Mouse (Mus musculus): ENCODE data around the gene Tmem208. TPM values are rescaled to one million over a fixed set of nuclear protein-coding genes. Genes with fewer than 3 reads are reported as not detected.
A peak's percentile ranks its signal among the peaks of the same experiment; 100 is the strongest.

Tmem208 gene
- polyA plus RNA-seq, 1 experiment from 2014 or later: 75.9 TPM

GRCm38 (mm10) chr8:105299962-105300361, 26.2 kb upstream of the Tmem208 start:
- no peak for ATAC-seq (ENCODE audit: extremely low read depth, insufficient number of reproducible peaks, low FRiP score, low TSS enrichment)
- Histone ChIP-seq H3K36me3 (peaks cover 63% of the 10 kb centered on the region), H3K4me1 (peaks cover 54% of the 10 kb centered on the region), H3K9me3 (no peaks in the 10 kb centered on the region), H3K4me3 (peak overlapping the region; percentile 7; the same call in 1 of the 2 replicates), H3K27me3 (replicated peaks) (peaks cover 6% of the 10 kb centered on the region; the same call in 1 of the 2 replicates), H3K9ac (peak overlapping the region; percentile 25), H3K27ac (replicated peaks) (no peak overlapping the region), H3K4me2 (peak overlapping the region; percentile 98; the same call in 1 of the 2 replicates)
- WGBS: 85% methylated on average over 8 of the region's 8 CpGs

- no peaks in the 10 kb centered on the region for H3K9me3 ChIP-seq
- H3K9ac ChIP-seq: 0 out of 2 replicates have a peak overlapping the region, but pooled peaks have one; percentile 21
- H3K27me3 ChIP-seq (replicated peaks): no peaks in the 10 kb centered on the region
- no peak for ATAC-seq (ENCODE audit: extremely low read depth, insufficient number of reproducible peaks, low FRiP score, low TSS enrichment)
- 0 out of 2 replicates have a peak overlapping the region, but pooled peaks have one; percentile 67 for H3K27ac ChIP-seq (replicated peaks)
- H3K4me1 ChIP-seq: peaks cover 56% of the 10 kb centered on the region
- WGBS: 75% methylated on average over 8 of the region's 8 CpGs
- peaks cover 81% of the 10 kb centered on the region for H3K36me3 ChIP-seq
- H3K4me2 ChIP-seq: no peak overlapping the region
- H3K4me3 ChIP-seq: no peak overlapping the region
Measured at GRCm38 (mm10) chr8:105303396-105303795, 22.8 kb upstream of the Tmem208 start.

- 62% methylated on average over 9 of the region's 9 CpGs for WGBS
- ATAC-seq (ENCODE audit: extremely low read depth, insufficient number of reproducible peaks, low FRiP score, low TSS enrichment): 0 out of 2 replicates have a peak, but pooled peaks have one; percentile 16
- H3K9ac ChIP-seq: peak overlapping the region; percentile 21; the same call in 1 of the 2 replicates
- peaks cover 82% of the 10 kb centered on the region for H3K36me3 ChIP-seq
- no peak overlapping the region for H3K4me2 ChIP-seq
- no peaks in the 10 kb centered on the region for H3K27me3 ChIP-seq (replicated peaks)
- no peaks in the 10 kb centered on the region for H3K9me3 ChIP-seq
- H3K4me3 ChIP-seq: no peak overlapping the region
- H3K4me1 ChIP-seq: peaks cover 51% of the 10 kb centered on the region
- peak overlapping the region; percentile 67 for H3K27ac ChIP-seq (replicated peaks)
Measured at GRCm38 (mm10) chr8:105303874-105304273, 22.3 kb upstream of the Tmem208 start.

GRCm38 (mm10) chr8:105304325-105305210, 21.6 kb upstream of the Tmem208 start:
- peak overlapping the region; percentile 50 for H3K9ac ChIP-seq
- peaks cover 82% of the 10 kb centered on the region for H3K36me3 ChIP-seq
- H3K9me3 ChIP-seq: no peaks in the 10 kb centered on the region
- ATAC-seq (ENCODE audit: extremely low read depth, insufficient number of reproducible peaks, low FRiP score, low TSS enrichment): no peak
- H3K4me1 ChIP-seq: peaks cover 48% of the 10 kb centered on the region
- no peaks in the 10 kb centered on the region for H3K27me3 ChIP-seq (replicated peaks)
- peak overlapping the region; percentile 70; the same call in 1 of the 2 replicates for H3K4me2 ChIP-seq
- H3K4me3 ChIP-seq: no peak overlapping the region
- WGBS: 41% methylated on average over 9 of the region's 9 CpGs
- H3K27ac ChIP-seq (replicated peaks): peak overlapping the region; percentile 67

GRCm38 (mm10) chr8:105305211-105306145, 20.7 kb upstream of the Tmem208 start, which contains the start of gene Elmo3:
Gene Elmo3 (plus strand): TSS chr8:105305601.
- peak within 1 kb of the TSS; percentile 70 for H3K4me2 ChIP-seq

GRCm38 (mm10) chr8:105306146-105306691, 19.9 kb upstream of the Tmem208 start:
- H3K9me3 ChIP-seq: no peaks in the 10 kb centered on the region
- H3K9ac ChIP-seq: peak overlapping the region; percentile 75
- no peak for ATAC-seq (ENCODE audit: extremely low read depth, insufficient number of reproducible peaks, low FRiP score, low TSS enrichment)
- peak overlapping the region; percentile 70 for H3K4me2 ChIP-seq
- H3K4me3 ChIP-seq: peak overlapping the region; percentile 46
- H3K27me3 ChIP-seq (replicated peaks): no peaks in the 10 kb centered on the region
- peaks cover 41% of the 10 kb centered on the region for H3K4me1 ChIP-seq
- peak overlapping the region; percentile 67 for H3K27ac ChIP-seq (replicated peaks)
- H3K36me3 ChIP-seq: peaks cover 82% of the 10 kb centered on the region
- 50% methylated on average over 5 of the region's 5 CpGs for WGBS

More at GRCm38 (mm10) chr8:105305211-105306145, 20.7 kb upstream of the Tmem208 start, which contains the start of gene Elmo3:
- Histone ChIP-seq H3K9ac (peak within 1 kb of the TSS; percentile 75), H3K4me1 (peaks cover 41% of the 10 kb centered on the region), H3K9me3 (no peaks in the 10 kb centered on the region), H3K36me3 (peaks cover 82% of the 10 kb centered on the region), H3K27me3 (replicated peaks) (no peaks in the 10 kb centered on the region), H3K27ac (replicated peaks) (peak within 1 kb of the TSS; percentile 67), H3K4me3 (peak within 1 kb of the TSS; percentile 46)
- 6% methylated on average over 29 of the region's 30 CpGs for WGBS
- peak; percentile 48 for ATAC-seq (ENCODE audit: extremely low read depth, insufficient number of reproducible peaks, low FRiP score, low TSS enrichment)

- peaks cover 42% of the 10 kb centered on the region for H3K4me1 ChIP-seq
- no peak overlapping the region for H3K9ac ChIP-seq
- 94% methylated on average over 13 of the region's 13 CpGs for WGBS
- no peaks in the 10 kb centered on the region for H3K27me3 ChIP-seq (replicated peaks)
- ATAC-seq (ENCODE audit: extremely low read depth, insufficient number of reproducible peaks, low FRiP score, low TSS enrichment): no peak
- no peak overlapping the region for H3K4me3 ChIP-seq
- H3K27ac ChIP-seq (replicated peaks): no peak overlapping the region
- no peaks in the 10 kb centered on the region for H3K9me3 ChIP-seq
- H3K4me2 ChIP-seq: no peak overlapping the region
- H3K36me3 ChIP-seq: peaks cover 82% of the 10 kb centered on the region
Measured at GRCm38 (mm10) chr8:105307670-105308069, 18.5 kb upstream of the Tmem208 start.

GRCm38 (mm10) chr8:105308428-105308827, 17.7 kb upstream of the Tmem208 start:
- WGBS: 91% methylated on average over 10 of the region's 10 CpGs
- no peaks in the 10 kb centered on the region for H3K27me3 ChIP-seq (replicated peaks)
- no peak overlapping the region for H3K9ac ChIP-seq
- no peaks in the 10 kb centered on the region for H3K9me3 ChIP-seq
- H3K4me1 ChIP-seq: peaks cover 44% of the 10 kb centered on the region
- peaks cover 82% of the 10 kb centered on the region for H3K36me3 ChIP-seq
- no peak overlapping the region for H3K4me2 ChIP-seq
- no peak overlapping the region for H3K4me3 ChIP-seq
- no peak overlapping the region for H3K27ac ChIP-seq (replicated peaks)
- ATAC-seq (ENCODE audit: extremely low read depth, insufficient number of reproducible peaks, low FRiP score, low TSS enrichment): no peak

- no peaks in the 10 kb centered on the region for H3K9me3 ChIP-seq
- no peak for ATAC-seq (ENCODE audit: extremely low read depth, insufficient number of reproducible peaks, low FRiP score, low TSS enrichment)
- H3K9ac ChIP-seq: no peak overlapping the region
- H3K36me3 ChIP-seq: peaks cover 80% of the 10 kb centered on the region
- H3K27ac ChIP-seq (replicated peaks): no peak overlapping the region
- no peaks in the 10 kb centered on the region for H3K27me3 ChIP-seq (replicated peaks)
- H3K4me2 ChIP-seq: no peak overlapping the region
- 75% methylated on average over 15 of the region's 15 CpGs for WGBS
- H3K4me1 ChIP-seq: peaks cover 44% of the 10 kb centered on the region
- H3K4me3 ChIP-seq: no peak overlapping the region
Measured at GRCm38 (mm10) chr8:105309142-105309847, 16.9 kb upstream of the Tmem208 start.

- Histone ChIP-seq H3K27ac (replicated peaks) (no peak overlapping the region), H3K4me2 (no peak overlapping the region), H3K4me3 (no peak overlapping the region), H3K4me1 (peaks cover 44% of the 10 kb centered on the region), H3K9me3 (no peaks in the 10 kb centered on the region), H3K27me3 (replicated peaks) (no peaks in the 10 kb centered on the region), H3K9ac (no peak overlapping the region), H3K36me3 (peaks cover 83% of the 10 kb centered on the region)
- WGBS: 78% methylated on average over 8 of the region's 8 CpGs
- no peak for ATAC-seq (ENCODE audit: extremely low read depth, insufficient number of reproducible peaks, low FRiP score, low TSS enrichment)
Measured at GRCm38 (mm10) chr8:105310118-105310517, 16.0 kb upstream of the Tmem208 start.
